26 mouse cellular contexts compared by ENCODE assay signal in genomic region chr9:88516361-88516995, GRCm38 (mm10). TPM values are rescaled to one million over a fixed set of nuclear protein-coding genes. Genes with fewer than 3 reads are reported as not detected.
DNase-seq lines count a peak whose midpoint lies in the region; ATAC-seq and TF ChIP-seq lines count a peak whose summit lies in the region.
"Had no signal": no experiment of that assay in that cellular context is flagged by ENCODE, and none has a peak within 500 bp of the region (broad histone marks: within the 10 kb centered on the region; RNA-seq: fewer than 3 reads in every experiment).

No protein-coding gene starts in this region.

- DNase-seq in thymus, postnatal 25 days, result peak; percentile 11
- DNase-seq in thymus, postnatal 0 days (ENCODE audit: low spot score), result no peak
- DNase-seq in CH12.LX (ENCODE audit: extremely low read depth), result peak; percentile 64
- no peak for DNase-seq in urinary bladder, adult 18-20 months (ENCODE audit: low spot score in 2 of 2)
- no peak for DNase-seq in kidney, postnatal 4 days
- DNase-seq in spleen, postnatal 4 days (ENCODE audit: low spot score in 2 of 2), result no peak
- DNase-seq: adrenal gland, postnatal 10 days; cerebellum, adult 9-10 months; cerebellum, postnatal 36 days; gastrocnemius, postnatal 14 days; heart, adult 11 months; kidney, adult 18-20 months; kidney, postnatal 36 days; midbrain, embryonic 14.5 days; retina, postnatal 1 day; right cerebral cortex, postnatal 14 days had no signal

- peak overlapping the region; percentile 26; the same call in 1 of the 2 replicates for H3K4me2 ChIP-seq in CH12.LX (ENCODE audit: insufficient read depth, low read depth, poor library complexity, severe bottlenecking)
- H3K4me2 ChIP-seq: forebrain, embryonic 13.5 days; heart, embryonic 15.5 days; limb, embryonic 13.5 days; liver, embryonic 11.5 days; neural tube, embryonic 15.5 days; stomach, embryonic 15.5 days had no signal

- in situ Hi-C loops in CH12.LX (cut with MboI; ENCODE audit: low pct_ligation_motif_present, low pct_unique_long_range_greater_than_20kb, low sequenced_read_pairs), result no loop called here

- H3K27ac ChIP-seq in CH12.LX (ENCODE audit: insufficient read depth, low read depth), result no peak overlapping the region
- H3K27ac ChIP-seq: forebrain, embryonic 13.5 days; heart, embryonic 10.5 days; heart, embryonic 15.5 days; limb, embryonic 13.5 days; macrophage; neural tube, embryonic 15.5 days; stomach, embryonic 15.5 days had no signal

- peaks cover 8 to 42% of the 10 kb centered on the region in 2 experiments for H3K4me1 ChIP-seq in CH12.LX (ENCODE audit: control insufficient read depth in 1 of 2, insufficient read depth in 2 of 2)

- H3K79me2 ChIP-seq in CH12.LX (replicated peaks; ENCODE audit: control insufficient read depth, extremely low read depth, insufficient read depth, poor library complexity, severe bottlenecking), result peaks cover 6% of the 10 kb centered on the region

- dilution Hi-C loops in CH12.LX (cut with MboI; ENCODE audit: extremely low pct_ligation_motif_present, extremely low pct_unique_long_range_greater_than_20kb, low sequenced_read_pairs), result no loop called here

- peak; percentile 82 for TF ChIP-seq EP300 in CH12.LX (IDR thresholded peaks at IDR 0.05; ENCODE audit: low read length)

- H3K9me3 ChIP-seq in CH12.LX (replicated peaks; ENCODE audit: low read length), result no peaks in the 10 kb centered on the region
- H3K9me3 ChIP-seq: forebrain, embryonic 13.5 days; heart, embryonic 10.5 days; heart, embryonic 15.5 days; limb, embryonic 13.5 days; neural tube, embryonic 15.5 days; stomach, embryonic 15.5 days had no signal

- H3K36me3 ChIP-seq in CH12.LX (replicated peaks in 1 of 2; ENCODE audit: control insufficient read depth in 1 of 2, insufficient read depth in 1 of 2, low read length in 1 of 2), result peaks cover 3 to 18% of the 10 kb centered on the region in 2 experiments

- no peak overlapping the region for H3K4me3 ChIP-seq in CH12.LX (replicated peaks in 1 of 3; ENCODE audit: low read depth in 2 of 3, low read length in 2 of 3, poor library complexity in 1 of 3)
- H3K4me3 ChIP-seq: forebrain, embryonic 13.5 days; heart, embryonic 10.5 days; heart, embryonic 15.5 days; limb, embryonic 13.5 days; neural tube, embryonic 15.5 days; stomach, embryonic 15.5 days had no signal

- no peak overlapping the region for H3K9ac ChIP-seq in CH12.LX (ENCODE audit: insufficient read depth, low read depth)
- H3K9ac ChIP-seq: forebrain, embryonic 13.5 days; heart, embryonic 15.5 days; limb, embryonic 13.5 days; neural tube, embryonic 15.5 days; stomach, embryonic 15.5 days had no signal

- no peaks in the 10 kb centered on the region for H3K27me3 ChIP-seq in CH12.LX (replicated peaks)
- H3K27me3 ChIP-seq: forebrain, embryonic 13.5 days; heart, embryonic 15.5 days; limb, embryonic 13.5 days; neural tube, embryonic 15.5 days; stomach, embryonic 15.5 days had no signal

- TF ChIP-seq RAD21 in CH12.LX (IDR thresholded peaks at IDR 0.05; ENCODE audit: low read depth, low read length), result no peak

- no peak for TF ChIP-seq CTCF in CH12.LX (conservative IDR thresholded peaks at IDR 0.05 in 1 of 2, IDR thresholded peaks at IDR 0.05 in 1 of 2; ENCODE audit: low read depth in 2 of 2, low read length in 2 of 2)

- TF ChIP-seq POLR2A in CH12.LX (IDR thresholded peaks at IDR 0.05; ENCODE audit: low read depth, low read length), result no peak

- peak; percentile 62 for ATAC-seq in inflammation-experienced regulatory T-cells, adult 6 months
- ATAC-seq: forebrain, embryonic 13.5 days; hindbrain, embryonic 16.5 days had no signal

TF ChIP-seq in CH12.LX, 34 proteins besides CTCF, POLR2A, EP300 and RAD21:
- no peak for TF ChIP-seq UBTF (IDR thresholded peaks at IDR 0.05; ENCODE audit: low read depth, low read length)
- no peak for TF ChIP-seq SMC3 (IDR thresholded peaks at IDR 0.05; ENCODE audit: low read depth, low read length)
- TF ChIP-seq MAFK (IDR thresholded peaks at IDR 0.05; ENCODE audit: insufficient replicate concordance, low read length), result 0 out of 2 replicates have a peak, but pooled peaks have one; percentile 42
- 0 out of 2 replicates have a peak, but pooled peaks have one; percentile 21 for TF ChIP-seq MAZ (IDR thresholded peaks at IDR 0.05; ENCODE audit: low read depth, low read length)
- no peak for TF ChIP-seq MAX (IDR thresholded peaks at IDR 0.05; ENCODE audit: low read length)
- no peak for TF ChIP-seq USF1 (IDR thresholded peaks at IDR 0.05; ENCODE audit: low read depth, low read length)
- peak; percentile 49; the same call in 1 of the 2 replicates for TF ChIP-seq TCF12 (IDR thresholded peaks at IDR 0.05; ENCODE audit: low read depth, low read length)
- TF ChIP-seq CHD2 (IDR thresholded peaks at IDR 0.05; ENCODE audit: low read length), result peak; percentile 79
- TF ChIP-seq IRF4 (IDR thresholded peaks at IDR 0.05; ENCODE audit: low read depth, low read length), result peak; percentile 95
- no peak for TF ChIP-seq CHD1 (IDR thresholded peaks at IDR 0.05; ENCODE audit: low read depth, low read length)
- TF ChIP-seq POLR2AphosphoS2 (IDR thresholded peaks at IDR 0.05; ENCODE audit: low read depth, low read length), result no peak
- no peak for TF ChIP-seq HCFC1 (IDR thresholded peaks at IDR 0.05; ENCODE audit: low read depth, low read length)
- 0 out of 2 replicates have a peak, but pooled peaks have one; percentile 20 for TF ChIP-seq MEF2A (IDR thresholded peaks at IDR 0.05; ENCODE audit: borderline replicate concordance, low read depth, low read length)
- no peak for TF ChIP-seq NRF1 (IDR thresholded peaks at IDR 0.05; ENCODE audit: low read depth, low read length)
- TF ChIP-seq ZKSCAN1 (IDR thresholded peaks at IDR 0.05; ENCODE audit: borderline replicate concordance, low read depth, low read length), result no peak
- peak; percentile 12; the same call in 1 of the 2 replicates for TF ChIP-seq ETS1 (conservative IDR thresholded peaks at IDR 0.05; ENCODE audit: low read depth, low read length)
- no peak for TF ChIP-seq E2F4 (IDR thresholded peaks at IDR 0.05; ENCODE audit: insufficient replicate concordance, low read depth, low read length)
- peak; percentile 83 for TF ChIP-seq RCOR1 (conservative IDR thresholded peaks at IDR 0.05; ENCODE audit: low read depth, low read length)
- peak; percentile 37; the same call in 1 of the 2 replicates for TF ChIP-seq MXI1 (IDR thresholded peaks at IDR 0.05; ENCODE audit: low read depth, low read length)
- no peak for TF ChIP-seq NELFE (IDR thresholded peaks at IDR 0.05; ENCODE audit: low read depth, low read length)
- TF ChIP-seq TBP (conservative IDR thresholded peaks at IDR 0.05; ENCODE audit: low read depth, low read length), result no peak
- peak; percentile 70 for TF ChIP-seq JUN (IDR thresholded peaks at IDR 0.05; ENCODE audit: insufficient read depth, low read depth, low read length)
- no peak for TF ChIP-seq SIN3A (IDR thresholded peaks at IDR 0.05; ENCODE audit: low read length)
- no peak for TF ChIP-seq ZC3H11A (IDR thresholded peaks at IDR 0.05; ENCODE audit: low read depth, low read length)
- no peak for TF ChIP-seq BHLHE40 (IDR thresholded peaks at IDR 0.05; ENCODE audit: low read depth, low read length)
- peak; percentile 66 for TF ChIP-seq JUND (conservative IDR thresholded peaks at IDR 0.05; ENCODE audit: low read depth, low read length)
- TF ChIP-seq KAT2A (IDR thresholded peaks at IDR 0.05; ENCODE audit: insufficient replicate concordance, low read length), result no peak
- no peak for TF ChIP-seq GABPA (IDR thresholded peaks at IDR 0.05; ENCODE audit: insufficient replicate concordance, low read depth, low read length)
- TF ChIP-seq ZNF384 (IDR thresholded peaks at IDR 0.05; ENCODE audit: low read depth, low read length), result no peak
- TF ChIP-seq MYC (IDR thresholded peaks at IDR 0.05; ENCODE audit: low read depth, low read length), result no peak
- TF ChIP-seq USF2 (conservative IDR thresholded peaks at IDR 0.05; ENCODE audit: low read depth, low read length), result no peak
- no peak for TF ChIP-seq PAX5 (IDR thresholded peaks at IDR 0.05; ENCODE audit: low read length)
- no peak for TF ChIP-seq ZMIZ1 (IDR thresholded peaks at IDR 0.05; ENCODE audit: low read depth, low read length)

RNA-seq across cellular contexts. Expression of gene Zfp949, which starts 31.3 kb away (rescaled TPM):
- 8.4 and 10.4 TPM in 2 replicates for polyA plus RNA-seq in thymus, postnatal 0 days (2015; fragmentation: Nextera tagmentation; extraction: Ambion mirVana)
- total RNA-seq in CH12.LX (2012; rRNA removed) (7.5 TPM in 2 replicates), CH12.LX (2014; rRNA removed) (9.3 and 9.7 TPM in 2 replicates)
- polyA plus RNA-seq in CH12.LX (2012; ENCODE audit: insufficient read length, low read depth), result 5.0 and 5.2 TPM in 2 replicates
- 10 to 100 TPM in 2 of 3 experiments, 1 to 10 TPM in 1; 9.8 to 16.3 (median 16.3) TPM for polyA plus RNA-seq in inflammation-experienced regulatory T-cells, adult 6 months (2017; shearing (Covaris generic))

RNA-seq across cellular contexts. Expression of gene Syncrip, which starts 34.1 kb away (rescaled TPM):
- polyA plus RNA-seq in thymus, postnatal 0 days (2015; fragmentation: Nextera tagmentation; extraction: Ambion mirVana), result 114 and 132 TPM in 2 replicates
- total RNA-seq in CH12.LX (2012; rRNA removed) (102 and 141 TPM in 2 replicates), CH12.LX (2014; rRNA removed) (227 and 267 TPM in 2 replicates)
- 213 and 267 TPM in 2 replicates for polyA plus RNA-seq in CH12.LX (2012; ENCODE audit: insufficient read length, low read depth)
- polyA plus RNA-seq in inflammation-experienced regulatory T-cells, adult 6 months (2017; shearing (Covaris generic)), result 100 to 1,000 TPM; 101 to 143 (median 101) TPM

Comparison
In these comparisons a context has a peak if more than half of its experiments do, and no peak if none do; other contexts are left out.
1. DNase-seq: peak in thymus, postnatal 25 days (single experiment) and CH12.LX (single experiment); none in thymus, postnatal 0 days (single experiment), urinary bladder, adult 18-20 months (0 of 2), kidney, postnatal 4 days (0 of 2) and spleen, postnatal 4 days (0 of 2).